Comparison of ENCODE assay signal across 18 mouse cellular contexts in genomic region chr4:139487085-139487484, GRCm38 (mm10). TPM values are rescaled to one million over a fixed set of nuclear protein-coding genes. Genes with fewer than 3 reads are reported as not detected.
A peak's percentile ranks its signal among the peaks of the same experiment; 100 is the strongest.
DNase-seq lines count a peak whose midpoint lies in the region; ATAC-seq and TF ChIP-seq lines count a peak whose summit lies in the region.
"Had no signal": no experiment of that assay in that cellular context is flagged by ENCODE, and none has a peak within 500 bp of the region (broad histone marks: within the 10 kb centered on the region; RNA-seq: fewer than 3 reads in every experiment).

No protein-coding gene starts in this region.

- H3K4me1 ChIP-seq in forebrain, embryonic 11.5 days (replicated peaks; ENCODE audit: control insufficient read depth, insufficient read depth, low read length): peaks cover 5% of the 10 kb centered on the region
- 0 out of 2 replicates have a peak, but pooled peaks cover 5% of the 10 kb centered on the region for H3K4me1 ChIP-seq in forebrain, embryonic 15.5 days
- H3K4me1 ChIP-seq in ES-Bruce4 (ENCODE audit: control insufficient read depth, insufficient read depth, low read length): peaks cover 5% of the 10 kb centered on the region
- no peaks in the 10 kb centered on the region for H3K4me1 ChIP-seq in forebrain, embryonic 14.5 days (ENCODE audit: control insufficient read depth, insufficient read depth, low read length)
- peaks cover 7% of the 10 kb centered on the region for H3K4me1 ChIP-seq in heart, embryonic 11.5 days (ENCODE audit: control insufficient read depth, insufficient read depth, low read length)
- H3K4me1 ChIP-seq: hindbrain, embryonic 15.5 days; liver, embryonic 13.5 days had no signal

- H3K4me2 ChIP-seq in forebrain, embryonic 11.5 days (ENCODE audit: low read depth, low read length, severe bottlenecking): no peak overlapping the region
- no peak overlapping the region for H3K4me2 ChIP-seq in forebrain, embryonic 15.5 days (replicated peaks)
- no peak overlapping the region for H3K4me2 ChIP-seq in forebrain, embryonic 14.5 days (ENCODE audit: low read length)
- H3K4me2 ChIP-seq in heart, embryonic 11.5 days: no peak overlapping the region
- H3K4me2 ChIP-seq: hindbrain, embryonic 15.5 days; liver, embryonic 13.5 days had no signal

- 47% methylated on average over 10 of the region's 10 CpGs for WGBS in forebrain, embryonic 11.5 days
- 26% methylated on average over 10 of the region's 10 CpGs for WGBS in forebrain, embryonic 15.5 days
- 28% methylated on average over 10 of the region's 10 CpGs for WGBS in forebrain, embryonic 14.5 days
- WGBS in heart, embryonic 11.5 days (ENCODE audit: insufficient replicate concordance): 80% methylated on average over 10 of the region's 10 CpGs

- TF ChIP-seq CTCF in ES-Bruce4 (IDR thresholded peaks at IDR 0.05; ENCODE audit: low read depth, low read length): no peak

- ATAC-seq in forebrain, embryonic 11.5 days (replicated peaks; ENCODE audit: low FRiP score): 0 out of 2 replicates have a peak, but pooled peaks have one; percentile 36
- no peak for ATAC-seq in forebrain, embryonic 15.5 days (replicated peaks)
- ATAC-seq in forebrain, embryonic 14.5 days: no peak
- no peak for ATAC-seq in heart, embryonic 11.5 days (replicated peaks; ENCODE audit: insufficient number of reproducible peaks, low FRiP score, low TSS enrichment)

- H3K9me3 ChIP-seq in forebrain, embryonic 11.5 days (ENCODE audit: control insufficient read depth, low read length): no peaks in the 10 kb centered on the region
- H3K9me3 ChIP-seq in forebrain, embryonic 15.5 days: no peaks in the 10 kb centered on the region
- H3K9me3 ChIP-seq in ES-Bruce4 (replicated peaks; ENCODE audit: control insufficient read depth, insufficient read depth, low read length, poor library complexity, severe bottlenecking): no peaks in the 10 kb centered on the region
- no peaks in the 10 kb centered on the region for H3K9me3 ChIP-seq in forebrain, embryonic 14.5 days (replicated peaks; ENCODE audit: control insufficient read depth, low read length)
- no peaks in the 10 kb centered on the region for H3K9me3 ChIP-seq in heart, embryonic 11.5 days (replicated peaks; ENCODE audit: control insufficient read depth, low read length)
- H3K9me3 ChIP-seq: G1E; hindbrain, embryonic 15.5 days; liver, embryonic 13.5 days had no signal

- H3K27ac ChIP-seq in forebrain, embryonic 11.5 days (ENCODE audit: low read depth, low read length): no peak overlapping the region
- H3K27ac ChIP-seq in forebrain, embryonic 15.5 days (replicated peaks): no peak overlapping the region
- H3K27ac ChIP-seq in ES-Bruce4 (ENCODE audit: insufficient read depth, low read length): no peak overlapping the region
- no peak overlapping the region for H3K27ac ChIP-seq in forebrain, embryonic 14.5 days (ENCODE audit: low read depth, low read length)
- H3K27ac ChIP-seq in heart, embryonic 11.5 days (ENCODE audit: low read depth, low read length): no peak overlapping the region
- H3K27ac ChIP-seq: hindbrain, embryonic 15.5 days; liver, embryonic 13.5 days had no signal

- TF ChIP-seq EP300 in ES-Bruce4 (IDR thresholded peaks at IDR 0.05; ENCODE audit: insufficient read depth, low read depth, low read length): peak; percentile 62; the same call in 1 of the 2 replicates

- TF ChIP-seq POLR2A in ES-Bruce4 (IDR thresholded peaks at IDR 0.05; ENCODE audit: insufficient read depth, low read length): no peak

- H3K4me3 ChIP-seq in forebrain, embryonic 11.5 days (ENCODE audit: low read depth, low read length): no peak overlapping the region
- no peak overlapping the region for H3K4me3 ChIP-seq in forebrain, embryonic 15.5 days
- H3K4me3 ChIP-seq in ES-Bruce4 (ENCODE audit: low read depth, low read length): no peak overlapping the region
- no peak overlapping the region for H3K4me3 ChIP-seq in forebrain, embryonic 14.5 days (ENCODE audit: low read depth, low read length)
- H3K4me3 ChIP-seq in heart, embryonic 11.5 days (ENCODE audit: low read depth, low read length): no peak overlapping the region
- H3K4me3 ChIP-seq: hindbrain, embryonic 15.5 days; liver, embryonic 13.5 days had no signal

- no peak overlapping the region; the same call in 1 of the 2 replicates for H3K9ac ChIP-seq in forebrain, embryonic 11.5 days (ENCODE audit: low read length)
- H3K9ac ChIP-seq in forebrain, embryonic 15.5 days (replicated peaks): no peak overlapping the region
- no peak overlapping the region for H3K9ac ChIP-seq in ES-Bruce4 (ENCODE audit: low read depth, poor library complexity, severe bottlenecking)
- H3K9ac ChIP-seq in forebrain, embryonic 14.5 days (ENCODE audit: low read length): no peak overlapping the region
- no peak overlapping the region for H3K9ac ChIP-seq in heart, embryonic 11.5 days (ENCODE audit: low read depth, low read length)
- H3K9ac ChIP-seq: hindbrain, embryonic 15.5 days; liver, embryonic 13.5 days had no signal

- DNase-seq in forebrain, embryonic 11.5 days (ENCODE audit: low spot score): no peak
- DNase-seq in brain, adult 2 months (ENCODE audit: low read depth, low spot score): peak; percentile 56
- DNase-seq in forebrain, embryonic 14.5 days (ENCODE audit: low spot score): peak; percentile 27
- no peak for DNase-seq in adrenal gland, adult (ENCODE audit: inconsistent age in 2 of 2, low spot score in 1 of 2)
- no peak for DNase-seq in lung, postnatal 36 days
- DNase-seq: adrenal gland, postnatal 10 days; B cell, adult 2 months; cerebellum, postnatal 10 days; gastrocnemius, postnatal 36 days; kidney, adult 11 months; kidney, postnatal 25 days; liver, embryonic 13.5 days; thymus, adult 18-20 months had no signal

- H3K36me3 ChIP-seq in forebrain, embryonic 11.5 days (ENCODE audit: control insufficient read depth, insufficient read depth, low read length): peaks cover 14% of the 10 kb centered on the region
- peaks cover 71% of the 10 kb centered on the region for H3K36me3 ChIP-seq in forebrain, embryonic 15.5 days
- peaks cover 36% of the 10 kb centered on the region for H3K36me3 ChIP-seq in ES-Bruce4 (ENCODE audit: control insufficient read depth, insufficient read depth, low read length, poor library complexity, severe bottlenecking)
- H3K36me3 ChIP-seq in forebrain, embryonic 14.5 days (ENCODE audit: control insufficient read depth, insufficient read depth, low read length): peaks cover 98% of the 10 kb centered on the region
- H3K36me3 ChIP-seq in heart, embryonic 11.5 days (ENCODE audit: control insufficient read depth, insufficient read depth, low read length): peaks cover 49% of the 10 kb centered on the region

- no peaks in the 10 kb centered on the region for H3K27me3 ChIP-seq in forebrain, embryonic 11.5 days (ENCODE audit: control insufficient read depth, insufficient read depth, low read length)
- no peaks in the 10 kb centered on the region for H3K27me3 ChIP-seq in forebrain, embryonic 15.5 days
- H3K27me3 ChIP-seq in ES-Bruce4 (ENCODE audit: control insufficient read depth, insufficient read depth, low read length, poor library complexity, severe bottlenecking): no peaks in the 10 kb centered on the region
- no peaks in the 10 kb centered on the region for H3K27me3 ChIP-seq in forebrain, embryonic 14.5 days (replicated peaks; ENCODE audit: control insufficient read depth, insufficient read depth, low read length)
- no peaks in the 10 kb centered on the region for H3K27me3 ChIP-seq in heart, embryonic 11.5 days (ENCODE audit: control insufficient read depth, insufficient read depth, low read length)
- H3K27me3 ChIP-seq: hindbrain, embryonic 15.5 days; liver, embryonic 13.5 days had no signal

RNA-seq across cellular contexts. Expression of gene Iffo2, which starts 43.3 kb away (rescaled TPM):
- polyA plus RNA-seq in forebrain, embryonic 11.5 days (2014; fragmentation: Nextera tagmentation; extraction: Ambion mirVana): 2.5 and 3.5 TPM in 2 replicates
- 4.6 and 5.7 TPM in 2 replicates for polyA plus RNA-seq in forebrain, embryonic 15.5 days (2015; fragmentation: Nextera tagmentation; extraction: Ambion mirVana)
- 20.5 and 20.7 TPM in 2 replicates for polyA plus RNA-seq in ES-Bruce4 (2011; ENCODE audit: insufficient read depth, insufficient read length, low read depth, missing spikeins)
- polyA plus RNA-seq in forebrain, embryonic 14.5 days (2014; fragmentation: Nextera tagmentation; extraction: Ambion mirVana): 3.1 and 4.5 TPM in 2 replicates
- polyA plus RNA-seq in heart, embryonic 11.5 days (2014; fragmentation: Nextera tagmentation; extraction: Ambion mirVana): 2.2 and 2.7 TPM in 2 replicates

Comparison
In these comparisons a context has a peak if more than half of its experiments do, and no peak if none do; other contexts are left out.
1. DNase-seq: peak in brain, adult 2 months (single experiment) and forebrain, embryonic 14.5 days (single experiment); none in forebrain, embryonic 11.5 days (single experiment), adrenal gland, adult (0 of 2) and lung, postnatal 36 days (single experiment).